Mouse (Mus musculus) B cell, adult 62 days (primary cell): ENCODE data around the gene Iyd. TPM values are rescaled to one million over a fixed set of nuclear protein-coding genes. Genes with fewer than 3 reads are reported as not detected.

ENCODE experiments used
- total RNA-seq: library from RNA; stranded (reverse); gene quantifications from 4 replicates; pipeline ENCODE4 v1.2.4, GENCODE M21; 2023

Iyd gene
- total RNA-seq: not detected in 4 replicates

GRCm38 (mm10) chr10:3540003-3540827, at the start of gene Iyd:
Iyd (plus strand) TSS chr10:3540240.

Other genes with a start within 250 kb of the Iyd start
- gene Ppp1r14c, start 174.2 kb upstream of the Iyd start, total RNA-seq: 0.60 TPM in 1 of 4 replicates, not detected in the others
- gene Plekhg1, start 200.1 kb downstream of the Iyd start, total RNA-seq: 0.24 TPM in 1 of 4 replicates, not detected in the others